ENCODE assay signal across 10 mouse cellular contexts in the genomic region with DNA sequence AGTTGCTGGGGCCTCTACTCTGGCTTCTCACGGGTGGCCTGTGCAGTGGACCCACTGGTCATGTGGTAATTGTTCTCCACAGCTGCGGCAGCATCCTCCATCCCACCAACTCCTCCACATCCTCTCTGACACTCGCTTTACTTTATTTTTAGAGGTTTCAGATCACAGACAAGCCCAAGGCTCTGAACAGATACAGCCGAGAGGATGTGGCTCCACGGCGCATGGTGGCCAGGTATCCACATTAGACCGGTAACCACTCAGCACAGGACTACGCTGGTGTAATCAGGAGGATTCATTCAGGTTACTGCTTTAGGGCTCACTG. TPM values are rescaled to one million over a fixed set of nuclear protein-coding genes. Genes with fewer than 3 reads are reported as not detected.
DNase-seq lines count a peak whose midpoint lies in the region; ATAC-seq and TF ChIP-seq lines count a peak whose summit lies in the region.
"Had no signal": no experiment of that assay in that cellular context is flagged by ENCODE, and none has a peak within 500 bp of the region (broad histone marks: within the 10 kb centered on the region; RNA-seq: fewer than 3 reads in every experiment).

No protein-coding gene starts in this region.

- TF ChIP-seq POLR2A in liver, adult 2 months (IDR thresholded peaks at IDR 0.05; ENCODE audit: extremely low read depth, insufficient read depth, low read length) = no peak

- intact Hi-C loops in heart, postnatal 36 days (cut with DNase I) = no loop called here

- no peak for DNase-seq in heart, postnatal 36 days
- no peak for DNase-seq in liver, adult 2 months (ENCODE audit: extremely low read depth, low read depth, low spot score)
- DNase-seq in liver = no peak
- DNase-seq in thymus, postnatal 36 days = peak; percentile 61 to 72
- no peak for DNase-seq in kidney, postnatal 25 days
- no peak for DNase-seq in gastrocnemius, adult 18-20 months (ENCODE audit: low spot score)

- no peak overlapping the region for H3K9ac ChIP-seq in heart, embryonic 11.5 days (ENCODE audit: low read depth, low read length)
- H3K9ac ChIP-seq in liver, adult 2 months (ENCODE audit: low read depth, low read length) = peak overlapping the region; percentile 39
- no peak overlapping the region for H3K9ac ChIP-seq in liver, embryonic 15.5 days
- H3K9ac ChIP-seq: forebrain, embryonic 12.5 days had no signal

- H3K36me3 ChIP-seq in heart, embryonic 11.5 days (ENCODE audit: control insufficient read depth, insufficient read depth, low read length) = no peaks in the 10 kb centered on the region
- H3K36me3 ChIP-seq in liver, adult 2 months (ENCODE audit: control insufficient read depth, insufficient read depth, low read length) = no peaks in the 10 kb centered on the region
- no peaks in the 10 kb centered on the region for H3K36me3 ChIP-seq in liver, embryonic 15.5 days (replicated peaks)
- H3K36me3 ChIP-seq: forebrain, embryonic 12.5 days had no signal

- TF ChIP-seq CTCF in liver, adult 2 months (IDR thresholded peaks at IDR 0.05; ENCODE audit: low read depth, low read length) = no peak

- H3K27ac ChIP-seq in heart, embryonic 11.5 days (ENCODE audit: low read depth, low read length) = peak overlapping the region; percentile 54
- peak overlapping the region; percentile 87 for H3K27ac ChIP-seq in liver, adult 2 months (replicated peaks; ENCODE audit: insufficient read depth, low read depth, low read length)
- peak overlapping the region; percentile 82 for H3K27ac ChIP-seq in liver, embryonic 15.5 days (replicated peaks)
- H3K27ac ChIP-seq: forebrain, embryonic 12.5 days had no signal

- no peak overlapping the region for H3K4me3 ChIP-seq in heart, embryonic 11.5 days (ENCODE audit: low read depth, low read length)
- no peak overlapping the region for H3K4me3 ChIP-seq in liver, adult 2 months (ENCODE audit: insufficient read depth, low read depth, low read length)
- no peak overlapping the region for H3K4me3 ChIP-seq in liver, embryonic 15.5 days (replicated peaks)
- H3K4me3 ChIP-seq: forebrain, embryonic 12.5 days; megakaryocyte, embryonic 14.5 days had no signal

- ATAC-seq in heart, embryonic 11.5 days (replicated peaks; ENCODE audit: insufficient number of reproducible peaks, low FRiP score, low TSS enrichment) = no peak
- ATAC-seq in liver, embryonic 15.5 days (ENCODE audit: insufficient read depth) = no peak

- no peaks in the 10 kb centered on the region for H3K27me3 ChIP-seq in heart, embryonic 11.5 days (ENCODE audit: control insufficient read depth, insufficient read depth, low read length)
- H3K27me3 ChIP-seq in liver, adult 2 months (ENCODE audit: control insufficient read depth, insufficient read depth, low read length) = no peaks in the 10 kb centered on the region
- H3K27me3 ChIP-seq in liver, embryonic 15.5 days = no peaks in the 10 kb centered on the region
- H3K27me3 ChIP-seq: forebrain, embryonic 12.5 days; megakaryocyte, embryonic 14.5 days had no signal

- H3K4me1 ChIP-seq in heart, embryonic 11.5 days (ENCODE audit: control insufficient read depth, insufficient read depth, low read length) = peaks cover 39% of the 10 kb centered on the region
- peaks cover 44% of the 10 kb centered on the region for H3K4me1 ChIP-seq in liver, adult 2 months (ENCODE audit: control insufficient read depth, insufficient read depth, low read length)
- peaks cover 57% of the 10 kb centered on the region for H3K4me1 ChIP-seq in liver, embryonic 15.5 days (replicated peaks)

- H3K79me2 ChIP-seq in liver, adult 2 months (ENCODE audit: control insufficient read depth, insufficient read depth, low read length) = peaks cover 31% of the 10 kb centered on the region; the same call in 1 of the 2 replicates

- 73% methylated on average over 8 of the region's 8 CpGs for WGBS in heart, embryonic 11.5 days (ENCODE audit: insufficient replicate concordance)
- WGBS in liver, adult 2 months = 74% methylated on average over 8 of the region's 8 CpGs
- WGBS in liver, embryonic 15.5 days (ENCODE audit: insufficient replicate concordance) = 74% methylated on average over 8 of the region's 8 CpGs

- no peaks in the 10 kb centered on the region for H3K9me3 ChIP-seq in heart, embryonic 11.5 days (replicated peaks; ENCODE audit: control insufficient read depth, low read length)
- H3K9me3 ChIP-seq in liver, embryonic 15.5 days (replicated peaks) = no peaks in the 10 kb centered on the region
- H3K9me3 ChIP-seq: forebrain, embryonic 12.5 days; megakaryocyte, embryonic 14.5 days had no signal

- no peak overlapping the region for H3K4me2 ChIP-seq in heart, embryonic 11.5 days
- H3K4me2 ChIP-seq in liver, embryonic 15.5 days = peak overlapping the region; percentile 21; the same call in 1 of the 2 replicates
- H3K4me2 ChIP-seq: forebrain, embryonic 12.5 days had no signal

RNA-seq across cellular contexts. Expression of a gene that starts 16.5 kb away (rescaled TPM):
- polyA plus RNA-seq in heart, embryonic 11.5 days (2014; fragmentation: Nextera tagmentation; extraction: Ambion mirVana) = 7.0 and 7.8 TPM in 2 replicates
- 10 to 100 TPM; 43.9 to 45.5 TPM for total RNA-seq in heart, postnatal 36 days (2021)
- total RNA-seq in liver, adult 2 months (2014; rRNA removed) = 10.6 and 13.9 TPM in 2 replicates
- 25.5 and 30.3 TPM in 2 replicates for polyA plus RNA-seq in liver, adult 2 months (2012; rRNA removed)
- polyA plus RNA-seq in liver, embryonic 15.5 days (2015; fragmentation: Nextera tagmentation; extraction: Ambion mirVana) = 1.5 and 2.2 TPM in 2 replicates
- total RNA-seq in gastrocnemius, adult 18-20 months (2021) = 10 to 100 TPM; 19.6 to 20.9 TPM

Comparison
In these comparisons a context has a peak if more than half of its experiments do, and no peak if none do; other contexts are left out.
1. DNase-seq: peak in thymus, postnatal 36 days (2 of 2); none in heart, postnatal 36 days (0 of 2), liver, adult 2 months (single experiment), liver (single experiment), kidney, postnatal 25 days (0 of 2) and gastrocnemius, adult 18-20 months (single experiment).
2. Peak in every context shown above with its lines, with median percentiles within 50 percentile points of each other: H3K27ac ChIP-seq.